Mouse (Mus musculus) embryonic stem cell, embryonic (primary cell): ENCODE data around the gene Mcidas.

Source experiments
- CTCF ChIA-PET, 4 experiments: fragments of 300-600 bp in 2 of 4; fragments of 350-600 bp in 2 of 4; sonication (Branson Sonifier 250); formaldehyde crosslinking; loops; one replicate each; lab custom pipeline; 2022; ENCODE audit warnings: inconsistent platforms in 2 of 4; lab: Charles Lee
- POLR2A ChIA-PET, 4 experiments: fragments of 300-600 bp in 2 of 4; fragments of 350-600 bp in 2 of 4; sonication (Branson Sonifier 250); formaldehyde crosslinking; loops; one replicate each; lab custom pipeline; 2022; ENCODE audit warnings: antibody characterized with exemption in 4 of 4, inconsistent platforms in 1 of 4; lab: Charles Lee

Mcidas gene

GRCm38 (mm10) chr13:112993531-112994152 lies at the start of gene Mcidas:
TSS of gene Mcidas (plus strand) at chr13:112993845.
- CTCF ChIA-PET, result interaction anchor here in 3 of 4 experiments (0.7 to 2.7 kb wide), 9 partner anchors 8 to 1127 kb away, joined by 3 to 11 read pairs (median 3); no protein-coding TSS in a partner anchor

GRCm38 (mm10) chr13:112945312-112945711 lies 48.3 kb upstream of the Mcidas start:
- ChIA-PET CTCF (interaction anchor here in 1 of 4 experiments (0.7 kb wide), 1 partner anchor 327 kb away, joined by 3 read pairs; no protein-coding TSS in a partner anchor), POLR2A (interaction anchor here in 1 of 4 experiments (0.9 to 1.2 kb wide), 2 partner anchors 17 to 32 kb away, joined by 3 read pairs; no protein-coding TSS in a partner anchor)

More at GRCm38 (mm10) chr13:112993531-112994152, at the start of gene Mcidas:
- POLR2A ChIA-PET, result interaction anchor here in 2 of 4 experiments (0.9 to 1.2 kb wide), 3 partner anchors 10 to 212 kb away, joined by 3 read pairs; no protein-coding TSS in a partner anchor

GRCm38 (mm10) chr13:112945900-112946299 lies 47.7 kb upstream of the Mcidas start:
- ChIA-PET POLR2A (interaction anchor here in 1 of 4 experiments (1.1 kb wide), 1 partner anchor 19 kb away, joined by 5 read pairs; the partner anchor contains the start of genes Dhx29 and Mtrex), CTCF (interaction anchor here in 1 of 4 experiments (0.7 kb wide), 1 partner anchor 327 kb away, joined by 3 read pairs; no protein-coding TSS in a partner anchor)

- POLR2A ChIA-PET, result interaction anchor here in 2 of 4 experiments (0.6 to 1.1 kb wide), 2 partner anchors 12 to 27 kb away, joined by 3 to 7 read pairs; no protein-coding TSS in a partner anchor
- CTCF ChIA-PET, result no interaction called here
These were observed 39.6 kb upstream of the Mcidas start for GRCm38 (mm10) chr13:112954067-112954466.

DNA sequence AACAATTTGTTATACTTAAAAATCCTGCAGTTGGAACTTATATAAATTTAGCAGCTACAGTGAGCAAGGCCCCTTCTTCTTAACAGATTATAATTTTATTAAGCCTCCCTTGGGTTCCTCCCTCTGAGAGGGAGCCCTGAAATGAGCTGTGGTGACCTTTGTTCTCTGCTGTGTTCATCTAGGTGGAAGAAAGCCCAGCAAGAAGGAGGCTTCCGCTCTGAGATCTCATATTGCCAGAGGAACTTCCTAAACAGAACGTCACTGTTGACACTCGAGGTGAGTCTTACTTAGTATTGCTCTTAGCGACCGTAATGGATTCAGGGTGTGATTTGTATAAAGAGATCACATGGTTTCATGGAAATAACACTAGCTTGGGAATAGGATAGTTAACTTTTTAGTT lies 30.6 kb upstream of the Mcidas start:
- ChIA-PET CTCF (interaction anchor here in 1 of 4 experiments (0.7 kb wide), 1 partner anchor 474 kb away, joined by 3 read pairs; no protein-coding TSS in a partner anchor), POLR2A (interaction anchor here in 1 of 4 experiments (1.2 kb wide), 1 partner anchor 25 kb away, joined by 3 read pairs; the partner anchor contains the start of gene Ccno)

DNA sequence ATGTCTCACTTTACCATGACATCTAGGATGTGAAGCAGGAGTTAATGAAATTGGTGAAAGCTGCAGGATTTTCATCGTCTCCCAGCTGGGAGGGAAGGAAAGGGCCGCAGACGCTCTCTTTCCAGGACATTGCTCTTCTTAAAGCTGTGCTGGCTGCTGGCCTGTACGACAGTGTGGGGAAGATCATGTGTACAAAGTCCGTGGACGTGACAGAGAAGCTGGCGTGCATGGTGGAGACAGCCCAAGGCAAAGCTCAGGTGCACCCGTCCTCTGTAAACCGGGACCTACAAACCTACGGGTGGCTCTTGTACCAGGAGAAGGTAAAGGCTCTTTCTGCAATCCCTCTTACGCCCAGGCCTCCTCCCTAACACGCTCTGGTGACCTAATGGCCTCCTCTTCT lies 29.2 kb upstream of the Mcidas start:
- POLR2A ChIA-PET, result interaction anchor here in 3 of 4 experiments (0.8 to 1.3 kb wide), 3 partner anchors 17 to 25 kb away, joined by 3 read pairs; partner anchors contain the start of gene Ccno (in 1 of the 3)

GRCm38 (mm10) chr13:112967267-112967666 lies 26.4 kb upstream of the Mcidas start:
- ChIA-PET POLR2A (interaction anchor here in 1 of 4 experiments (0.8 kb wide), 1 partner anchor 40 kb away, joined by 4 read pairs; the partner anchor contains the start of genes Dhx29 and Mtrex), CTCF (no interaction called here)

More for the DNA sequence above, 29.2 kb upstream of the Mcidas start:
- CTCF ChIA-PET, result interaction anchor here in 1 of 4 experiments (0.7 kb wide), 1 partner anchor 37 kb away, joined by 3 read pairs; the partner anchor contains the start of genes Dhx29 and Mtrex

GRCm38 (mm10) chr13:112976720-112977119 lies 16.9 kb upstream of the Mcidas start:
- POLR2A ChIA-PET, result interaction anchor here in 1 of 4 experiments (1.2 to 2.6 kb wide), 2 partner anchors 9 to 11 kb away, joined by 3 to 12 read pairs; partner anchors contain the start of gene Ccno
- CTCF ChIA-PET, result interaction anchor here in 2 of 4 experiments (0.5 to 0.6 kb wide), 2 partner anchors 643 to 1431 kb away, joined by 3 to 4 read pairs; no protein-coding TSS in a partner anchor

GRCm38 (mm10) chr13:112985605-112986450 lies 7.8 kb upstream of the Mcidas start:
- POLR2A ChIA-PET, result interaction anchor here (0.5 to 3.7 kb wide), 9 partner anchors 9 to 239 kb away, joined by 3 to 24 read pairs (median 4); partner anchors contain the start of genes Dhx29 (in 2 of the 4), Mtrex (in 2 of the 4) and Cdc20b (in 1 of the 4)
- CTCF ChIA-PET, result interaction anchor here in 3 of 4 experiments (0.6 to 1.5 kb wide), 8 partner anchors 8 to 969 kb away, joined by 3 to 9 read pairs (median 4); partner anchors contain the start of gene Mcidas (in 1 of the 3)

GRCm38 (mm10) chr13:112986451-112986950 lies 7.1 kb upstream of the Mcidas start:
- POLR2A ChIA-PET, result interaction anchor here (0.5 to 4.2 kb wide), 14 partner anchors 10 to 240 kb away, joined by 3 to 24 read pairs (median 8); partner anchors contain the start of genes Cdc20b (in 2 of the 4), Dhx29 (in 2 of the 4), Mtrex (in 2 of the 4) and Plpp1 (in 1 of the 4)
- CTCF ChIA-PET, result interaction anchor here in 2 of 4 experiments (0.8 to 2.0 kb wide), 4 partner anchors 8 to 49 kb away, joined by 3 to 12 read pairs (median 6); partner anchors contain the start of gene Cdc20b (in 1 of the 2)

DNA sequence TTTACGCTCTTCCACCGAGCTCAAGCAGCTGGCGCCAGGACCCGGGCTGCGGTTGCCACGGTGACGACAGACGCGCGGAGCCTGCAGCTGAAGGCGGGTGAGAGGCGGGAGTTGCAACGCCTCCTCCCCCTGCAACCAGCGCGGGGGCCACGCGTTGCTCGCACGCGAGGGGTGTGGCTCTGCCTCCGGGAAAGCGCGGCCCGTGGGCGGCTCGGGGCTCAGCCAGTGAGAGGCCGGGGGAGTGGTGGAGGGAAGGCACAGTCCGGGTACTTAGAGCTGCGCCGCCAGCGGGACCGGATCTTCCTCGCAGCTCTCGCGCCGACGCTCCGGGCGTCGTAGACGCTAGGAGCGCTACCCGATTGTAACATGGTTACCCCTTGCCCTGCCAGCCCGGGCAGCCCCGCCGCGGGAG lies 6.1 kb upstream of the Mcidas start, which contains the start of gene Ccno:
TSS of gene Ccno (plus strand) at position 271 of the 412 bp plus-strand sequence.
- ChIA-PET CTCF (interaction anchor here in 3 of 4 experiments (0.5 to 2.0 kb wide), 6 partner anchors 11 to 123 kb away, joined by 3 to 12 read pairs (median 4); partner anchors contain the start of genes Cdc20b (in 1 of the 3), Dhx29 (in 1 of the 3), Gpx8 (in 1 of the 3) and Mtrex (in 1 of the 3)), POLR2A (interaction anchor here (0.6 to 4.2 kb wide), 22 partner anchors 9 to 1083 kb away, joined by 3 to 24 read pairs (median 5); partner anchors contain the start of genes Cdc20b (in 2 of the 4), Dhx29 (in 2 of the 4), Gpx8 (in 2 of the 4) and Mtrex (in 2 of the 4))

GRCm38 (mm10) chr13:112987991-112988390 lies 5.7 kb upstream of the Mcidas start:
- ChIA-PET POLR2A (interaction anchor here in 3 of 4 experiments (0.6 to 4.2 kb wide), 18 partner anchors 10 to 572 kb away, joined by 3 to 24 read pairs (median 6); partner anchors contain the start of genes Cdc20b (in 2 of the 3), Dhx29 (in 2 of the 3), Mtrex (in 2 of the 3) and Gpx8 (in 1 of the 3)), CTCF (interaction anchor here in 3 of 4 experiments (0.5 to 2.6 kb wide), 7 partner anchors 11 to 314 kb away, joined by 3 to 12 read pairs (median 4); partner anchors contain the start of genes Cdc20b (in 1 of the 3), Dhx29 (in 1 of the 3), Gpx8 (in 1 of the 3) and Mtrex (in 1 of the 3))

DNA sequence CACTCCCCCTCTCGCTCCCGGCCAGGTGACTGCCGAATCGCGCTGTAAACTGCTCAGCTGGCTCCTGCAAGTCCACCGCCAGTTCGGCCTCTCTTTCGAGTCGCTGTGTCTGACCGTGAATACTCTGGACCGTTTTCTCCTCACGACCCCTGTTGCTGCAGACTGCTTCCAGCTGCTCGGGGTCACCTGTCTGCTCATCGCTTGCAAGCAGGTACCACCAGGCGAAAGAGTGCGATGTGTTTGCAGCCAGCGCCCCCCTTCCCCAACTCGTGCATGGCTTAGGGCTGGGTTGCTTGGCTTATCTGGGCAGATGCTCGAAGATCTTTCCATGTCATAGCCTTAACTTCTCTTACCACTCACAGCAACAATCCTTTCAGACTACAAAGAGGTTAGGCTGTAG lies 4.8 kb upstream of the Mcidas start:
- POLR2A ChIA-PET, result interaction anchor here in 3 of 4 experiments (0.6 to 4.2 kb wide), 13 partner anchors 9 to 823 kb away, joined by 3 to 18 read pairs (median 8); partner anchors contain the start of genes Cdc20b (in 1 of the 3), Dhx29 (in 1 of the 3) and Mtrex (in 1 of the 3)
- CTCF ChIA-PET, result interaction anchor here in 1 of 4 experiments (1.2 to 2.6 kb wide), 2 partner anchors 10 to 315 kb away, joined by 5 to 8 read pairs; no protein-coding TSS in a partner anchor

- ChIA-PET POLR2A (interaction anchor here in 3 of 4 experiments (0.6 to 4.2 kb wide), 12 partner anchors 8 to 189 kb away, joined by 3 to 18 read pairs (median 4); partner anchors contain the start of genes Cdc20b (in 1 of the 3), Dhx29 (in 1 of the 3), Mtrex (in 1 of the 3) and Plpp1 (in 1 of the 3)), CTCF (interaction anchor here in 3 of 4 experiments (0.5 to 2.6 kb wide), 4 partner anchors 9 to 316 kb away, joined by 3 to 11 read pairs (median 6); no protein-coding TSS in a partner anchor)
These were observed 4.1 kb upstream of the Mcidas start for GRCm38 (mm10) chr13:112989541-112989940.

- ChIA-PET POLR2A (interaction anchor here in 2 of 4 experiments (1.7 to 4.2 kb wide), 4 partner anchors 8 to 63 kb away, joined by 5 to 18 read pairs (median 10); partner anchors contain the start of genes Cdc20b (in 1 of the 2), Dhx29 (in 1 of the 2) and Mtrex (in 1 of the 2)), CTCF (interaction anchor here in 2 of 4 experiments (0.6 to 2.6 kb wide), 3 partner anchors 47 to 316 kb away, joined by 3 to 8 read pairs (median 7); no protein-coding TSS in a partner anchor)
These were observed 3.3 kb upstream of the Mcidas start for GRCm38 (mm10) chr13:112990346-112990745.
